Mouse (Mus musculus) stomach, embryonic 14.5 days (tissue): ENCODE results near the gene Lamb2. TPM values are rescaled to one million over a fixed set of nuclear protein-coding genes. Genes with fewer than 3 reads are reported as not detected.
A peak's percentile ranks its signal among the peaks of the same experiment; 100 is the strongest.

ENCODE experiments used
- ATAC-seq: fragments of 200-750 bp; cut with Nextera tagmentation; 2 replicates; pipeline ENCODE4 v1.8.0; 2017; ENCODE audit warnings: low read depth, moderate TSS enrichment; ENCODE audit not compliant: insufficient number of reproducible peaks, insufficient read depth, low FRiP score
- H3K27ac ChIP-seq: fragments of 300-500 bp; sonication (generic); 2 replicates; pipeline ENCODE4 v1.5.1; 2014; ENCODE audit warnings: mild to moderate bottlenecking, low read length, moderate library complexity, mixed read lengths
- H3K27me3 ChIP-seq: fragments of 300-500 bp; sonication (generic); 2 replicates; pipeline ENCODE4 v1.6.1; 2014; ENCODE audit warnings: low read length, control low read depth, mixed read lengths; ENCODE audit not compliant: control insufficient read depth, insufficient read depth
- H3K36me3 ChIP-seq: fragments of 300-500 bp; sonication (generic); 2 replicates; pipeline ENCODE4 v1.6.1; 2014; ENCODE audit warnings: mild to moderate bottlenecking, control low read depth, low read length, moderate library complexity, mixed read lengths; ENCODE audit not compliant: control insufficient read depth, insufficient read depth
- H3K4me1 ChIP-seq: fragments of 300-500 bp; sonication (generic); 2 replicates; pipeline ENCODE4 v1.6.1; 2014; ENCODE audit warnings: low read length, control low read depth, mixed read lengths; ENCODE audit not compliant: control insufficient read depth, insufficient read depth
- H3K4me2 ChIP-seq: fragments of 300-500 bp; sonication (generic); replicated peaks from 2 replicates; pipeline ENCODE4 v1.6.1; 2014; ENCODE audit warnings: low read depth, low read length, control low read depth
- H3K4me3 ChIP-seq: fragments of 300-500 bp; sonication (generic); 2 replicates; pipeline ENCODE4 v1.5.1; 2014; ENCODE audit warnings: low read depth, low read length, control low read depth
- H3K9ac ChIP-seq: fragments of 300-500 bp; sonication (generic); replicated peaks from 2 replicates; pipeline ENCODE4 v1.6.1; 2014; ENCODE audit warnings: low read depth, mild to moderate bottlenecking, control low read depth, low read length, moderate library complexity, mixed read lengths
- H3K9me3 ChIP-seq: fragments of 300-500 bp; sonication (generic); 2 replicates; pipeline ENCODE4 v1.6.1; 2016; ENCODE audit warnings: low read depth, low read length, control low read depth; ENCODE audit not compliant: control insufficient read depth
- WGBS: fragments of 180-500 bp; shearing (Covaris S2); extraction: QIAGEN DNeasy Blood & Tissue Kit; methylation state at CpG from one replicate; pipeline ENCODE4 v1.1.7; 2014; 5-methylcytosine and 5-hydroxymethylcytosine counted together
- polyA plus RNA-seq: library from polyadenylated mRNA; unstranded; fragments of >200 nt; fragmentation: Nextera tagmentation; extraction: Ambion mirVana; gene quantifications from 2 replicates; pipeline ENCODE4 v1.2.1, GENCODE M21; 2014

The Lamb2 gene
- polyA plus RNA-seq, 1 experiment from 2014 or later = 38.7 TPM

DNA sequence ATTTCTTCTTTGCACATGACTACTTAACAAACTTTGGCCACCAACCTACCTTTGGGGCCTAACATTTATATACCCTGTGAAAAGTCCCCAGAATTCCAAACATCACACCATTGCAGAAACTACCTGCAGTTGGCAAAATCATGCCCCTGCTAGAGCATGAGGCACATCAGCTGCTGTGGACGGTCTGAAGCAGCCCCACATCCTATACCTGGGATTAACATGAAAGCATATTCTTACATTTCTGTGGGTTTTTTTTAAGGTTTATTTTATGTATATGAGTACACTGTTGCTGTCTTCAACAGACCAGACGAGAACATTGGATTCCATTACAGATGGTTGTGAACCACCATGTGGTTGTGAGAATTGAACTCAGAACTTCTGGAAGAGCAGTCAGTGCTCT lies 13.3 kb upstream of the Lamb2 start:
- H3K27me3 ChIP-seq = no peaks in the 10 kb centered on the region
- no peak overlapping the region for H3K9ac ChIP-seq
- no peak for ATAC-seq
- 90% methylated on average over 2 of the region's 2 CpGs for WGBS
- peaks cover 26% of the 10 kb centered on the region for H3K36me3 ChIP-seq
- H3K4me3 ChIP-seq = no peak overlapping the region
- H3K4me2 ChIP-seq = no peak overlapping the region
- H3K4me1 ChIP-seq = peaks cover 17% of the 10 kb centered on the region; the same call in 1 of the 2 replicates
- H3K9me3 ChIP-seq = no peaks in the 10 kb centered on the region
- H3K27ac ChIP-seq = no peak overlapping the region

DNA sequence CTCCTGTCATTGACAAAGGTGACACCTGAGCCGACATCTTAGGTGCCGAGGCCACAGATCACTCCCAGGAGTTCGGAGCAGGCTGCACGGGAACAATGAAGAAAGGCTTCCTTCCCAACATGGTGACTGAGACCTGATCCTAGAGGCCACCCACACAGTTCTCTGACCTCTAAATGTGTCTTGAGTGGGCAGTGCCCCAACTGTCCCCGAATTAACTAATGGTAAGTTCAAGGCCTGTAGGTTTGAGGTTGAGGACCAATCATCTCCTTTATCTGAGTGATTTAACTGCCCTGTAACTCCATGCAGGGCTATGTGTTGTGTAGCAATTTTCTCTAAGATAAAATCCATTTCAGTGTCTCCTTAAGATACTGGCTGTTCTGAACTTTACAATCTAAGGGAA lies 10.1 kb upstream of the Lamb2 start:
- no peak overlapping the region for H3K9ac ChIP-seq
- 60% methylated on average over 5 of the region's 5 CpGs for WGBS
- ATAC-seq = no peak
- no peak overlapping the region for H3K4me3 ChIP-seq
- H3K36me3 ChIP-seq = peaks cover 15% of the 10 kb centered on the region
- H3K9me3 ChIP-seq = no peaks in the 10 kb centered on the region
- H3K4me2 ChIP-seq = no peak overlapping the region
- H3K27me3 ChIP-seq = no peaks in the 10 kb centered on the region
- no peaks in the 10 kb centered on the region for H3K4me1 ChIP-seq
- no peak overlapping the region for H3K27ac ChIP-seq

DNA sequence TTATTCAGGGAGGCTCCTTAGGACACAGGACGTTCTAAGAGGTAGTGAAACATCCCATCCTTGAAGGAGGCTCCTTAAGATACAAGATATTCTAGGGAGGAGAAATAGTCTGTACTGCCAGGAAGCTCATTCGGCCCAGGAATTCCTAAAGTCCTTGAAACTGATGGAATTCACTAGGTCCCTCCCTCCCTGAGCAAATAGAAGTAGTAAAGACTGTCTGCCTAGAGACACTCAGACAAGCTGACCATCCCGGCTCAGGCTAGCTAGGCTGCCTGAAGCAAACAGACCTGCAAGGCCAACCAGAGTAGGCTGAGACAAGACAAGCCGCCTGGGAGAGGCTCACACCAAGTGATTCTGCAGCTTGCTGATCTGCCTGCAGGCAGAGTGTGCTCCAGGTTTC lies 9.7 kb upstream of the Lamb2 start:
- Histone ChIP-seq H3K9me3 (no peaks in the 10 kb centered on the region), H3K9ac (no peak overlapping the region), H3K27me3 (no peaks in the 10 kb centered on the region), H3K27ac (no peak overlapping the region), H3K36me3 (peaks cover 10% of the 10 kb centered on the region), H3K4me1 (no peaks in the 10 kb centered on the region), H3K4me2 (no peak overlapping the region), H3K4me3 (no peak overlapping the region)
- ATAC-seq = no peak
- 51% methylated on average over 4 of the region's 4 CpGs for WGBS

DNA sequence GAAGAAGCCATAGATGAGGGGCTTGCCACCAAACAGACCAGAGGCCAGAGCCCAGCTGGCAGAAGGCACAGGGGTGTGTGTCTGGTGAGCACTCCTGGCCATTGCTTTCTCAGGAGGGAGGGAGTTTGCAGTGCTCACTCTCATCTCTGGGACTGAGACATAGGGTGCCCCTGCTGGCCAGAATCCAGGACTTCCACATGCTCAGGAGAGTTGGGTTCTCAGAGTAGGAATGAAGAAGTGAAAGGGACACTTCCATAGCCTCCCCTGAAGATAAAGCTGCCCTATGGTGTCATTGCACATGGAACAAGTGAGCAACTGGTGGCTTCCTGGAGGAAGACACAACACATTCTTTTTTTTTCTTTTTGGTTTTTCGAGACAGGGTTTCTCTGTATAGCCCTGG lies 5.0 kb upstream of the Lamb2 start:
- WGBS = 64% methylated on average over 1 of the region's 1 CpGs
- no peak for ATAC-seq

DNA sequence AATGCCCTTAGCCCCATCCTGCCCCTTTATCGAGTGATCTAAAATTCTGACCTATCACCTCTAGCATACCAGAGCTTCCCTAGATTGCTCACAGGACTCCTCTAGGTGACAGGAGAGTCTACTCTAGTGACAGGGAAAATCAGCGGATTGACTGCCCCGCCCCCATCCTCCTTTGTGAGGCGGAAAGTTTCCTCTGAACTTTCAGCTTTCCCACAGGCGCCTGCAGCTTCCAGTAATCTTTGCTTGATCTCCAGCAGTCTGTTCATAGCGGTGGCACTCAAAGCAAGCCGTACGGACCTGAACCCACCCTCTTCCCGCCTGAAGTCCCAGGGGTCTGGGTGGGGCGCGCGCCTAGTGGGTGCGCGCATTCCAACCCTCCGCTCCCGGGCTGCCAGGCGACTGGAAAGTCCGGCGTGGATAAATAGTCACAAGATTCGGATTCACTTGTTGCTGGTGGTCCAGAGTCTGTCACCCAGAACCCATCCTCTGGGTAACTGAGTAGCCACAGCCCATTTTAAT lies 839 bp upstream of the Lamb2 start:
- H3K9me3 ChIP-seq = no peaks in the 10 kb centered on the region
- H3K4me3 ChIP-seq = peak overlapping the region; percentile 37
- peak overlapping the region; percentile 54 for H3K4me2 ChIP-seq
- H3K36me3 ChIP-seq = peaks cover 17% of the 10 kb centered on the region
- H3K9ac ChIP-seq = peak overlapping the region; percentile 34; the same call in 1 of the 2 replicates
- peak overlapping the region; percentile 91 for H3K27ac ChIP-seq
- peaks cover 14% of the 10 kb centered on the region; the same call in 1 of the 2 replicates for H3K4me1 ChIP-seq
- peak; percentile 84 for ATAC-seq
- WGBS = under 1% methylated on average over 20 of the region's 20 CpGs
- no peaks in the 10 kb centered on the region for H3K27me3 ChIP-seq

More for the DNA sequence above, 5.0 kb upstream of the Lamb2 start:
- H3K9ac ChIP-seq = no peak overlapping the region
- H3K4me3 ChIP-seq = no peak overlapping the region
- H3K27me3 ChIP-seq = no peaks in the 10 kb centered on the region
- H3K9me3 ChIP-seq = no peaks in the 10 kb centered on the region
- H3K4me1 ChIP-seq = peaks cover 5% of the 10 kb centered on the region; the same call in 1 of the 2 replicates
- no peaks in the 10 kb centered on the region for H3K36me3 ChIP-seq
- H3K4me2 ChIP-seq = no peak overlapping the region
- no peak overlapping the region for H3K27ac ChIP-seq

DNA sequence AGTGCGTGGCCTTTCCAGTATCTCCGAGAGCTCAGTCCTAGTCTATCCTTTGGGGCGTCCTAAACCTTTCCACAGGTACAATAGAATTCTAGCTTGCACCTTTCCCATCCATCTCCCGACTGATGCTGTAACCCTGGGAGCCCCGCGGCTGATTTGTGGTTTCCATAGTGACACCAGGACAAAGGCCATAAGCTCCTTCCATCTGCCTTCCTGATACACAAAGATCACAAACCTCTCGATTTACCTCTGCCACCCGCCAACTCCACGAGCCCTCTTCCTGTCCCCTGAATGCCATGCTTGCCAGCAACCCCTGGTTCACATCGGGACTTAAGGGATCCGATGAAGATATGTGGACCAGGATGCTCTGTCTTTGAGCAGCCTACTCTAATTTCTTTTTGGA lies 295 bp upstream of the Lamb2 start:
- H3K27me3 ChIP-seq = no peaks in the 10 kb centered on the region
- peak overlapping the region; percentile 94; the same call in 1 of the 2 replicates for H3K4me2 ChIP-seq
- H3K9me3 ChIP-seq = no peaks in the 10 kb centered on the region
- 33% methylated on average over 11 of the region's 11 CpGs for WGBS
- no peak overlapping the region for H3K27ac ChIP-seq
- H3K4me3 ChIP-seq = no peak overlapping the region
- H3K9ac ChIP-seq = no peak overlapping the region
- H3K36me3 ChIP-seq = peaks cover 22% of the 10 kb centered on the region
- ATAC-seq = peak; percentile 1; the same call in 1 of the 2 replicates
- peaks cover 14% of the 10 kb centered on the region; the same call in 1 of the 2 replicates for H3K4me1 ChIP-seq

DNA sequence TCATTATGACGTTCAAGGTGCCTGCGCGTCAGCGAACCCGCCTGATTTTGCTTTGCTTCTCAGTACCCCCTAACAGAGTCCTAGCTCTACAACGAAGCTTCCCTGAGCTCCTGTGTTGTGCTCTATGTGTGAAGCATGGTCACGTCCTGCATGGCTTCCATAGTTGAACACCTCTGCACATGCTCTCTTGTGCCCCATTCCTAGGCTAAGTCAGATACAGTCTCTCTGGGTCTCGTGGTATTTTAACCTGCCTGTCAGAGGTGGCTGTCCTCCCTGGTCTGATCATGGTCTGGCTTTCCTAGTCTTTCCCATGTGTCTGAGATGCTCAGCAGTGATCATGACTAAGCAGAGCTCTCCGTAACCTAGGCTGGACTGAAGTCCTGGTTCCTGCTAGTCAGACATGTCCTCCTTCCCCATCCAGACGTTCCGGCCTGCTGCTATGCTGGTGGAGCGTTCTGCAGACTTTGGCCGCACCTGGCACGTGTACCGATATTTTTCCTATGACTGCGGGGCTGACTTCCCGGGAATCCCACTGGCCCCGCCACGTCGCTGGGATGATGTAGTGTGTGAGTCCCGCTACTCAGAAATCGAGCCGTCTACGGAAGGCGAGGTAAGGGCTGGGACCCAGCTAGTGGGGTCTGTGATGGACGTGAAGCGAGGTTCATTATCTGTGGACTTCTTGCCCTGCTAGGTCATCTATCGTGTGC lies 1.4 kb downstream of the Lamb2 start:
- Histone ChIP-seq H3K36me3 (peaks cover 38% of the 10 kb centered on the region), H3K4me1 (peaks cover 14% of the 10 kb centered on the region; the same call in 1 of the 2 replicates), H3K9me3 (no peaks in the 10 kb centered on the region), H3K4me2 (peak overlapping the region; percentile 94), H3K27me3 (no peaks in the 10 kb centered on the region), H3K27ac (no peak overlapping the region), H3K9ac (peak overlapping the region; percentile 76; the same call in 1 of the 2 replicates), H3K4me3 (peak overlapping the region; percentile 59; the same call in 1 of the 2 replicates)
- 89% methylated on average over 28 of the region's 28 CpGs for WGBS
- ATAC-seq = no peak

DNA sequence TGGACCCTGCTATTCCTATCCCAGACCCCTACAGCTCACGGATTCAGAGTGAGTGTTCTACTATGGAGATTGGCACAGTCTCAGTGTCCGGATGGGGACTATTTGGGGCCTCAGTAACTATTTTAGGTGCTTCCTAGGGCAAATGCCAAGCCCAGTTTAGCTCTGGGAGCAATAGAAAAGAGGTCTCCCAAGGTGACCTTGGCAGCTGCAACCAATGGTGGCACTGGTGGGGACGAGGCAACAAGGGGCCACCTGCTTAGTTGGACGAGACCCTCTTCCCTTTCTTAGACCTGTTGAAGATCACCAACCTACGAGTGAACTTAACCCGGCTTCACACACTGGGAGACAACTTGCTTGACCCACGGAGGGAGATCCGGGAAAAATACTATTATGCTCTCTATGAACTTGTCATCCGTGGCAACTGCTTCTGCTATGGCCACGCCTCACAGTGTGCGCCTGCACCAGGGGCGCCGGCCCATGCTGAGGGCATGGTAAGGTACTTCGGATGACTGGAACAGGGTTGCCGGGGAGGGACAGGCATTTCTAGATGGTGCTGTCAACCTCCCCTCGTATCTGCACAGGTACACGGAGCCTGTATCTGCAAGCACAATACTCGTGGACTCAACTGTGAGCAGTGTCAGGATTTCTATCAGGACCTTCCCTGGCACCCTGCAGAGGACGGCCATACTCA lies 2.1 kb downstream of the Lamb2 start:
- no peak for ATAC-seq

More for the DNA sequence above, 2.1 kb downstream of the Lamb2 start:
- no peaks in the 10 kb centered on the region for H3K9me3 ChIP-seq
- H3K27me3 ChIP-seq = no peaks in the 10 kb centered on the region
- no peak overlapping the region for H3K4me2 ChIP-seq
- no peak overlapping the region for H3K27ac ChIP-seq
- peaks cover 14% of the 10 kb centered on the region; the same call in 1 of the 2 replicates for H3K4me1 ChIP-seq
- 89% methylated on average over 19 of the region's 19 CpGs for WGBS
- no peak overlapping the region for H3K4me3 ChIP-seq
- peaks cover 45% of the 10 kb centered on the region for H3K36me3 ChIP-seq
- H3K9ac ChIP-seq = no peak overlapping the region
